Mouse (Mus musculus) kidney, adult 2 months (tissue): Measurements from ENCODE around the gene Slc48a1.

Source experiments
- CTCF ChIP-seq: fragments of 200-500 bp; conservative IDR thresholded peaks from 2 replicates; pipeline ENCODE4 v1.5.1; 2011; ENCODE audit warnings: low read depth, mild to moderate bottlenecking, control low read depth, low read length, moderate library complexity, mixed read lengths; ENCODE audit not compliant: insufficient read depth, insufficient read length
- POLR2A ChIP-seq: fragments of 200-500 bp; IDR thresholded peaks from one replicate; pipeline ENCODE4 v1.6.1; 2011; ENCODE audit warnings: low read depth, low read length, control low read depth

DNA sequence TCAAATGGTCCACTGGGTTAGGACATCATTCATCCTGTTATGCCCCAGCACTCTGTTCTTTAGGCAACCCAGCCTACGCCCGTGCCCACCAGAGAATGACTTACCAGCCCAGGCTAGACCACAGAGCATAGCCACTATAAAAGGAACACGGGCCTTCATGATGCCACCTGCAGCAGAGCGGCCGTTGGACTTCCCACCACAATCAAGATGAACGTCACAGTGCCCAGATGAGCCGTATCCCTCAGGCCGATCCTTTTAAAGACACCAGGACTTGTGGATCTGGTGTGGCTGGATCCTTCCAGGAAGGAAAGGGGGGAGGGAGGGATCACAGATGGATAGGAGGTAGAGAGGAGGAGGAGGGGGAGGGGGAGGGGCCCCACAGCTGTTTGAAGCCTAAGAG is 47.2 kb upstream of the Slc48a1 start, which contains the start of gene Endou:
- no peak for TF ChIP-seq POLR2A
- TF ChIP-seq CTCF, result no peak
